Mouse (Mus musculus): ENCODE measurements around the gene Adgrl2. TPM values are rescaled to one million over a fixed set of nuclear protein-coding genes. Genes with fewer than 3 reads are reported as not detected.

Adgrl2 gene
- polyA plus RNA-seq, 1 experiment from 2014 or later, result 71.7 TPM

DNA sequence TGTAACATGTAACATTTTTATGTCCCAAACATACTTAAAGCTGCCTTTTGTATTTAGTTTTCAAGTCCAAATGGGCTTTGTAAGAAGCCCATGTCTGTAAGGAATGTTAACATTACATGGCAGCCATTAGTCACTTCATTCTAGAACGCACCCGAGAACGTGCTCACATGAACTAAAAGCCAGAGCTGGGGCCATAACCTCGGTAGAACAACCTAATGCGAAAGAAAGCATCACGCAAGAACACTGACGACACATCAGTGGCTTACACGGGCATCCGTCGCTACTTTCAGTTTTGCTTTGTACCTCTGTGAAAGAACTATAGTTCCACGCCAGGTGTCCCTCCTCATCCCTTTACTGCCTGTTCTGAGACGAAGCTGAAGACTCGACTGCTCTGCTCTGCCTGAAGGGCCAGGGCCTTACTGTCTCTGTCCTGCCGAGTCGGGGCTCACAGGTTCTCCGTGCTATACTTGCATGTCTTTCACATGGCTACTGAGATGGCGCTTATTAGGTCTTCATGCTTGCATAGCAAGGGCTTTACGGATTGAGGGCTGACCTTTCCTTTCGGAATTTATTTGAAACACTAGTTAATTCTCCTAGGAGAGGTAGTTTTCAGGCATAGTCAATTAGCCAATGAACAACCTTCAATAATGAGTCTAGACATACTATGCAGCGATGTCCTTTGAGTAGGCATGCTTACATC lies 157.1 kb downstream of the Adgrl2 start:
- H3K9me3 ChIP-seq (ENCODE audit: control insufficient read depth, low read depth, low read length), result no peaks in the 10 kb centered on the region

DNA sequence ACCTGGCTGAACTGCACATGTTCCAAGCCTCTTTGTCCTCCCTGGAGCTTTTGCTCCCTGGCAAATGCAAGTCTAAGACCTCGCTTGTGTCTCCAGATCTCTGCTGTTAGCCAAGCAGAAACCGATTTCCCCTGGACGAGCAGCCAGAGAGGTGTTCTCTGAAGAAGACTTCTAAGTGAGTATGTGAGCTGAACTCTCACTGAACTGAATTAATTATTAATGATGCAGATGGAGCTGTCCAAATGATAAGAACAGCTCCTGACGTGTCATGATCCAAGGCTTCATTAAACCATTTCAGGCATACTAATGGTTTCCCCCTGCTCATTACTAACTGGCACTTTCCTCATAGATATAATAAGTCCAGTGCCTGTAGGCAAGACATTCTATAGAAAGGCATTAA lies 158.4 kb downstream of the Adgrl2 start:
- WGBS, result 82% methylated on average over 4 of the region's 4 CpGs
- H3K27ac ChIP-seq (ENCODE audit: low read length), result no peak overlapping the region
- H3K27me3 ChIP-seq (ENCODE audit: control insufficient read depth, insufficient read depth, low read length), result no peaks in the 10 kb centered on the region
- H3K9me3 ChIP-seq (ENCODE audit: control insufficient read depth, low read depth, low read length), result no peaks in the 10 kb centered on the region
- no peak overlapping the region for H3K9ac ChIP-seq (replicated peaks; ENCODE audit: low read depth, low read length)
- H3K4me1 ChIP-seq (ENCODE audit: control insufficient read depth, insufficient read depth, low read length), result no peaks in the 10 kb centered on the region
- peaks cover 51% of the 10 kb centered on the region for H3K36me3 ChIP-seq (ENCODE audit: control insufficient read depth, insufficient read depth, low read length)
- no peak overlapping the region for H3K4me2 ChIP-seq (replicated peaks; ENCODE audit: low read depth, low read length)
- no peak overlapping the region for H3K4me3 ChIP-seq (ENCODE audit: low read depth, low read length)
- no peak for ATAC-seq (ENCODE audit: insufficient number of reproducible peaks, insufficient read depth, low FRiP score, low read depth)

More for the DNA sequence above, 157.1 kb downstream of the Adgrl2 start:
- Histone ChIP-seq H3K36me3 (ENCODE audit: control insufficient read depth, insufficient read depth, low read length) (peaks cover 59% of the 10 kb centered on the region), H3K4me1 (ENCODE audit: control insufficient read depth, insufficient read depth, low read length) (no peaks in the 10 kb centered on the region), H3K4me3 (ENCODE audit: low read depth, low read length) (no peak overlapping the region), H3K27me3 (ENCODE audit: control insufficient read depth, insufficient read depth, low read length) (no peaks in the 10 kb centered on the region), H3K27ac (ENCODE audit: low read length) (no peak overlapping the region), H3K9ac (replicated peaks; ENCODE audit: low read depth, low read length) (no peak overlapping the region), H3K4me2 (replicated peaks; ENCODE audit: low read depth, low read length) (no peak overlapping the region)
- 90% methylated on average over 20 of the region's 20 CpGs for WGBS
- no peak for ATAC-seq (ENCODE audit: insufficient number of reproducible peaks, insufficient read depth, low FRiP score, low read depth)

DNA sequence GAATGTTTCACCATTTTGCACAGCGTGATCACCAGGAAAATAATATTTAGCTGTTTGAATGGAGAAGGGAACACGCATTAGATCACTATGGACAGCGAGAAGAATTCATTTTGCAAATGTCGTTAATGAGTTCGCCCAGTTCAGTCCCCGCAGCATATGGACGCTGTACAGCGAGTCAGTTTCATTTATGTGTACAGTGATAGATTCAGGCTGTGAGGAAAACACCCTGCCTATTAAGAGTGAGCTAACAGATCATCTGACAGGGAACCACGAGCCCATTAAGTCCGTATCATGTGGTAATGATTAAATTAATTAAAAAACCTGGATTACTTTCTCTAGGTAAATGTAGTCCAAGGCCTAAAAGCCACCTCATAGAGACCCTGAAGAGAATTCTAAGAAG lies 161.8 kb downstream of the Adgrl2 start:
- ATAC-seq (ENCODE audit: insufficient number of reproducible peaks, insufficient read depth, low FRiP score, low read depth), result no peak
- Histone ChIP-seq H3K4me1 (ENCODE audit: control insufficient read depth, insufficient read depth, low read length) (no peaks in the 10 kb centered on the region), H3K36me3 (ENCODE audit: control insufficient read depth, insufficient read depth, low read length) (peaks cover 52% of the 10 kb centered on the region), H3K4me3 (ENCODE audit: low read depth, low read length) (no peak overlapping the region), H3K27ac (ENCODE audit: low read length) (no peak overlapping the region), H3K9ac (replicated peaks; ENCODE audit: low read depth, low read length) (no peak overlapping the region), H3K9me3 (ENCODE audit: control insufficient read depth, low read depth, low read length) (no peaks in the 10 kb centered on the region), H3K27me3 (ENCODE audit: control insufficient read depth, insufficient read depth, low read length) (no peaks in the 10 kb centered on the region), H3K4me2 (replicated peaks; ENCODE audit: low read depth, low read length) (no peak overlapping the region)
- 88% methylated on average over 10 of the region's 10 CpGs for WGBS

DNA sequence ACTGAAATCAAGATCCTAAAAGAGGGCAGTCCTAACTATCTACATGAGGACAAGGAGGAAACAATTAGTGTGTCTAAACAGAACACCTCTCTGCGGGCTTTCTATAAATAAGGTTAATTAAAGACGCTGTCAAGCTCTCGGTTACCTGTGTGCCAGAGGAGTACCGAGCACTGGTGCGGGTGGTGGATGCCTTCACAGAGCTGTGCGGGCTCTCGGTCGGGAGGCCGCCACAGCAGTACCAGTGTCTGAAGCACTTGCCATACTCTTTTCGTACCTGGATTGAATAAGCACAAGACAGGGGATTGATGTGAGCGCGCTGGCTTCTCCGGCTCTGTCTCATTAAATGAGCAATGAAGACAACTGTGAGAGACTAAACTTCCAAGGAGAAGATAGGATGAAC lies 166.8 kb downstream of the Adgrl2 start:
- Histone ChIP-seq H3K27ac (ENCODE audit: low read length) (no peak overlapping the region), H3K4me3 (ENCODE audit: low read depth, low read length) (no peak overlapping the region), H3K36me3 (ENCODE audit: control insufficient read depth, insufficient read depth, low read length) (peaks cover 66% of the 10 kb centered on the region), H3K4me2 (replicated peaks; ENCODE audit: low read depth, low read length) (no peak overlapping the region), H3K9me3 (ENCODE audit: control insufficient read depth, low read depth, low read length) (no peaks in the 10 kb centered on the region), H3K4me1 (ENCODE audit: control insufficient read depth, insufficient read depth, low read length) (0 out of 2 replicates have a peak, but pooled peaks cover 2% of the 10 kb centered on the region), H3K27me3 (ENCODE audit: control insufficient read depth, insufficient read depth, low read length) (no peaks in the 10 kb centered on the region), H3K9ac (replicated peaks; ENCODE audit: low read depth, low read length) (no peak overlapping the region)
- ATAC-seq (ENCODE audit: insufficient number of reproducible peaks, insufficient read depth, low FRiP score, low read depth), result no peak
- 95% methylated on average over 13 of the region's 13 CpGs for WGBS

DNA sequence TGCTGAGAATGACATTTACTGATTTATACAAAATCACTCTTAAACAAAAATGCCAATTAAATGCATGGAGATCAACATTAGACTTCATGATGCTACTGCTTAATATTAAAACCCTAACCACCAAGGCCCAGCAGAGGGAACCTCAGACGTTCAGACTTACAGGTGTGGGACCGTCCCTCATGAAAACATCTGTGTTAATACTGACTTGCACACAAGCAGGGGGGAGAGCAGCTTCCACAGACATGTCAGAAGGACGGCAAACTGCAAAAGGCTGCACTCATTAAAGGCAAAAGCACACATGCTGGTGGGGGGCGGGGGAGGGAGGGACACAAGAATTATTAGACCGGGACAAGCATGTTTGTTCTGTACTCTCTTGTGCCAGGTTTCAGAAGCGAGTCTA lies 168.7 kb downstream of the Adgrl2 start:
- H3K9me3 ChIP-seq (ENCODE audit: control insufficient read depth, low read depth, low read length), result no peaks in the 10 kb centered on the region
- H3K4me1 ChIP-seq (ENCODE audit: control insufficient read depth, insufficient read depth, low read length), result 0 out of 2 replicates have a peak, but pooled peaks cover 5% of the 10 kb centered on the region
- H3K36me3 ChIP-seq (ENCODE audit: control insufficient read depth, insufficient read depth, low read length), result peaks cover 78% of the 10 kb centered on the region
- no peak overlapping the region for H3K27ac ChIP-seq (ENCODE audit: low read length)
- H3K4me3 ChIP-seq (ENCODE audit: low read depth, low read length), result no peak overlapping the region
- ATAC-seq (ENCODE audit: insufficient number of reproducible peaks, insufficient read depth, low FRiP score, low read depth), result no peak
- no peak overlapping the region for H3K9ac ChIP-seq (replicated peaks; ENCODE audit: low read depth, low read length)
- no peaks in the 10 kb centered on the region for H3K27me3 ChIP-seq (ENCODE audit: control insufficient read depth, insufficient read depth, low read length)
- 71% methylated on average over 6 of the region's 6 CpGs for WGBS
- H3K4me2 ChIP-seq (replicated peaks; ENCODE audit: low read depth, low read length), result no peak overlapping the region

DNA sequence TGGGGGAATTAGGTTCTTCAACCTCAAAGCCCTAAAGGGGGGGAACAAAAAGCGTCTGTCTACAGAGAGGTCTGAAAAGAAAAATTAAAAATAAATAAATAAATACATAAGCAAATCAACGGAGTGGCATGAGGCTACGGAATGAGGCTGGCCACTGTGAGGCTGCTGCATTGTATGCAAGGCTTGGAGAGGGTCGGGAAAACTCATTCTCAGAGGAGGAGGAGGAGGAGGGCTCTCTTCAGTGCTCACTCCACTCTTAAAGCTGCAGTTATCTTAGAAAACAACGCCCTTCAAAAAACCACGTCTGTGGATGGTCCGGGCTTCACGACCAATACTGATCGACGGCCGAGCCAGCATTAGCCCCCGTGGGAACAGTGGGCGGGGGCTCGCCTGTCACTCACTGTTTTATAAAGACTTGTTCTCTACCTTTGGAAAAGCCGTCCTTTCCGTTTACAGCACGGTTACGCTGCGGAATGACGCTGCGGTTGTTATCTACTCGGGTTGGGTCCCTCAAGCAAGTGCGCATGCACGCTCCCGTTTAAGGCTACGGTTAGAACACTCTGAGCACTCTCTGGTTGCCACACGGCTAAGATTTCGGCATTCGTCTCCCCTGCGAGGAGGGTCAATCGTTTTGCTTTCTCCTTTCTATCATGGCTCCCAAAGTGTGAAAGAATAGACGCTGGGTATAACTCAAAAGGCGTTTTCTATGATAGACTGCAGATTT lies 170.9 kb downstream of the Adgrl2 start:
- ATAC-seq (ENCODE audit: insufficient number of reproducible peaks, insufficient read depth, low FRiP score, low read depth), result no peak
- H3K36me3 ChIP-seq (ENCODE audit: control insufficient read depth, insufficient read depth, low read length), result peaks cover 70% of the 10 kb centered on the region
- no peak overlapping the region for H3K27ac ChIP-seq (ENCODE audit: low read length)
- H3K9me3 ChIP-seq (ENCODE audit: control insufficient read depth, low read depth, low read length), result no peaks in the 10 kb centered on the region
- 88% methylated on average over 33 of the region's 33 CpGs for WGBS
- H3K4me1 ChIP-seq (ENCODE audit: control insufficient read depth, insufficient read depth, low read length), result 0 out of 2 replicates have a peak, but pooled peaks cover 5% of the 10 kb centered on the region
- no peaks in the 10 kb centered on the region for H3K27me3 ChIP-seq (ENCODE audit: control insufficient read depth, insufficient read depth, low read length)
- no peak overlapping the region for H3K4me3 ChIP-seq (ENCODE audit: low read depth, low read length)
- no peak overlapping the region for H3K4me2 ChIP-seq (replicated peaks; ENCODE audit: low read depth, low read length)
- H3K9ac ChIP-seq (replicated peaks; ENCODE audit: low read depth, low read length), result no peak overlapping the region

DNA sequence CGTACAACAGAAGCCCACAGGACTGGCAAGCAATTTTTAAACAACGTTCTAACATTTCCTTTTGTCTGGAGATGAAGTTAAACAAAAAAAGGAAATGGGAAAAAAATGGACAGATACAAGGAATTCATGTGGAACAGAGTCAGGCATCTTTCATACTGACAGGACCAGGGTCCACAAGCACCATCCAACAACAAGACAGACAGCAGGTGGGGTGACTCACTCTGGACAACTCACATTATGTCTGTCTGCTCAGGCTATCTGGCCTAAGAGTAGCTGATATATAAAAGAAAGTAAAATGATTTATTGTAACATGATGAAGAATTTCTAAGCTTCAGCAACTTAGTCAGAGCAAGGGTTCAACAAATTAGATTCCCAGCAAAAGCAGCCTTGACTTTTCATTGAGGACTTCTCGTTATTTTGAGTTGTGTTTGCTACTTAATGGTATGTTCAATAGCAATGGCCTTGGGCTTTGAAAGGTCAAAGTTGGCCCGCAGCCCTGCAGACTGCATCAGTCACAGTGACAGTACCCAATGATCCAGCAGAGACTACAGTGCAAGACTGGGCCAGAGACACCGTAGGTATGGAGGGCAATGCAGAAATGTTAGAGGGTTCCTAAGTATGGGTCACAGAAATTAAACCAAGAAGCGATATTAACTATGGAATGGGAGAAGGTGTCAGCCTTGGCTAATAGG lies 171.8 kb downstream of the Adgrl2 start:
- no peaks in the 10 kb centered on the region for H3K27me3 ChIP-seq (ENCODE audit: control insufficient read depth, insufficient read depth, low read length)
- H3K4me3 ChIP-seq (ENCODE audit: low read depth, low read length), result no peak overlapping the region
- ATAC-seq (ENCODE audit: insufficient number of reproducible peaks, insufficient read depth, low FRiP score, low read depth), result no peak
- H3K9me3 ChIP-seq (ENCODE audit: control insufficient read depth, low read depth, low read length), result no peaks in the 10 kb centered on the region
- peaks cover 61% of the 10 kb centered on the region for H3K36me3 ChIP-seq (ENCODE audit: control insufficient read depth, insufficient read depth, low read length)
- WGBS, result 54% methylated on average over 6 of the region's 6 CpGs
- peaks cover 5% of the 10 kb centered on the region; the same call in 1 of the 2 replicates for H3K4me1 ChIP-seq (ENCODE audit: control insufficient read depth, insufficient read depth, low read length)
- H3K27ac ChIP-seq (ENCODE audit: low read length), result no peak overlapping the region
- H3K9ac ChIP-seq (replicated peaks; ENCODE audit: low read depth, low read length), result no peak overlapping the region
- H3K4me2 ChIP-seq (replicated peaks; ENCODE audit: low read depth, low read length), result no peak overlapping the region

DNA sequence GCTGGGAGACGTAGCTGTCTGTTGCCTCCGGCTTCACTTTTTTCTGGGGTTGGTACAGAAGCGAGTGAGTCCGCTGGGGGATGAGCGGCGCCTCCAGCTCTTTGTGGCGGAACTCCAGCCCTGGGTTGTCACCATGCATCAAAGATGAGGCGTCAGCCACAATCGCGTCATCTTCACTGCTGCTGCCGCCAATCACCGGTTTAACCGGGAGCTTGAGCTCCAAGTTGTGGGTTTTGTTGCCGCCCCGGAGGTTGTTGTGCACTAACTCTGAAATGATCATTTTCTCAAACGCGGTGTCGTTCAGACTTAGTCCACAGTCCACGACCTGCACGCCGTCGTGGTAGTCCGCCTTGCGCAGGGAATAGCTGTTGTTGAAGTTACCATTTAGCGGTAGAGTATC lies 172.9 kb downstream of the Adgrl2 start:
- 96% methylated on average over 25 of the region's 25 CpGs for WGBS
- Histone ChIP-seq H3K4me2 (replicated peaks; ENCODE audit: low read depth, low read length) (no peak overlapping the region), H3K9ac (replicated peaks; ENCODE audit: low read depth, low read length) (no peak overlapping the region), H3K9me3 (ENCODE audit: control insufficient read depth, low read depth, low read length) (no peaks in the 10 kb centered on the region), H3K27me3 (ENCODE audit: control insufficient read depth, insufficient read depth, low read length) (no peaks in the 10 kb centered on the region), H3K36me3 (ENCODE audit: control insufficient read depth, insufficient read depth, low read length) (peaks cover 50% of the 10 kb centered on the region), H3K27ac (ENCODE audit: low read length) (no peak overlapping the region), H3K4me1 (ENCODE audit: control insufficient read depth, insufficient read depth, low read length) (peaks cover 16% of the 10 kb centered on the region), H3K4me3 (ENCODE audit: low read depth, low read length) (no peak overlapping the region)
- no peak for ATAC-seq (ENCODE audit: insufficient number of reproducible peaks, insufficient read depth, low FRiP score, low read depth)

Measured in stomach, embryonic 14.5 days (tissue).